Mouse (Mus musculus) hindbrain, embryonic 14.5 days (tissue): Measurements from ENCODE around the gene A930017K11Rik. TPM values are rescaled to one million over a fixed set of nuclear protein-coding genes. Genes with fewer than 3 reads are reported as not detected.

Experiments
- ATAC-seq: fragments of 200-750 bp; cut with Nextera tagmentation; 2 replicates; pipeline ENCODE4 v1.8.0; 2017; ENCODE audit warnings: moderate number of reproducible peaks, mild to moderate bottlenecking, moderate TSS enrichment, moderate library complexity; ENCODE audit not compliant: low FRiP score
- DNase-seq: peaks from one replicate; pipeline ENCODE4 v3.0.0-alpha.2; 2015; ENCODE audit warnings: low spot score
- H3K27ac ChIP-seq: fragments of 300-500 bp; sonication (generic); 2 replicates; pipeline ENCODE4 v1.5.1; 2014; ENCODE audit warnings: mild to moderate bottlenecking, moderate library complexity
- H3K27me3 ChIP-seq: fragments of 300-500 bp; sonication (generic); 2 replicates; pipeline ENCODE4 v1.6.1; 2014; ENCODE audit warnings: mild to moderate bottlenecking, low read length, mixed read lengths; ENCODE audit not compliant: control insufficient read depth, insufficient read depth
- H3K36me3 ChIP-seq: fragments of 300-500 bp; sonication (generic); replicated peaks from 2 replicates; pipeline ENCODE4 v1.6.1; 2014; ENCODE audit not compliant: control insufficient read depth, insufficient read depth
- H3K4me1 ChIP-seq: fragments of 300-500 bp; sonication (generic); replicated peaks from 2 replicates; pipeline ENCODE4 v1.6.1; 2014; ENCODE audit warnings: antibody characterized with exemption, low read length, mixed read lengths; ENCODE audit not compliant: control insufficient read depth, insufficient read depth
- H3K4me2 ChIP-seq: fragments of 300-500 bp; sonication (generic); replicated peaks from 2 replicates; pipeline ENCODE4 v1.6.1; 2014; ENCODE audit warnings: mild to moderate bottlenecking, moderate library complexity
- H3K4me3 ChIP-seq: fragments of 300-500 bp; sonication (generic); replicated peaks from 2 replicates; pipeline ENCODE4 v1.5.1; 2014; ENCODE audit warnings: mild to moderate bottlenecking, low read length
- H3K9ac ChIP-seq: fragments of 300-500 bp; sonication (generic); 2 replicates; pipeline ENCODE4 v1.6.1; 2014
- H3K9me3 ChIP-seq: fragments of 300-500 bp; sonication (generic); 2 replicates; pipeline ENCODE4 v1.6.1; 2016; ENCODE audit warnings: low read length; ENCODE audit not compliant: control insufficient read depth
- WGBS: fragments of 180-500 bp; shearing (Covaris S2); extraction: QIAGEN DNeasy Blood & Tissue Kit; methylation state at CpG from one replicate; pipeline ENCODE4 v1.1.7; 2014; 5-methylcytosine and 5-hydroxymethylcytosine counted together
- polyA plus RNA-seq: library from polyadenylated mRNA; unstranded; fragments of >200 nt; fragmentation: Nextera tagmentation; extraction: Ambion mirVana; gene quantifications from 2 replicates; pipeline ENCODE4 v1.2.1, GENCODE M21; 2014

The A930017K11Rik gene
- polyA plus RNA-seq, 1 experiment from 2014 or later: 0.44 TPM

- H3K36me3 ChIP-seq: no peaks in the 10 kb centered on the region
- peaks cover 20% of the 10 kb centered on the region for H3K4me1 ChIP-seq
- no peaks in the 10 kb centered on the region for H3K27me3 ChIP-seq
- no peak overlapping the region for H3K27ac ChIP-seq
- WGBS: 93% methylated on average over 3 of the region's 3 CpGs
- no peak overlapping the region for H3K9ac ChIP-seq
- H3K4me3 ChIP-seq: no peak overlapping the region
- H3K4me2 ChIP-seq: no peak overlapping the region; the same call in 1 of the 2 replicates
- H3K9me3 ChIP-seq: no peaks in the 10 kb centered on the region
- no peak for ATAC-seq
- DNase-seq: no peak
Observed at GRCm38 (mm10) chr17:25982913-25983312, 30.5 kb upstream of the A930017K11Rik start.

- Histone ChIP-seq H3K9me3 (no peaks in the 10 kb centered on the region), H3K4me3 (no peak overlapping the region), H3K27me3 (no peaks in the 10 kb centered on the region), H3K4me1 (peaks cover 20% of the 10 kb centered on the region), H3K9ac (no peak overlapping the region), H3K36me3 (no peaks in the 10 kb centered on the region), H3K4me2 (no peak overlapping the region), H3K27ac (no peak overlapping the region)
- ATAC-seq (no peak), DNase-seq (no peak)
- 88% methylated on average over 5 of the region's 5 CpGs for WGBS
Observed at GRCm38 (mm10) chr17:25980854-25981253, 28.5 kb upstream of the A930017K11Rik start.

- DNase-seq: no peak
- no peak for ATAC-seq
- H3K4me1 ChIP-seq: peaks cover 20% of the 10 kb centered on the region
- H3K27ac ChIP-seq: no peak overlapping the region
- H3K4me3 ChIP-seq: no peak overlapping the region
- H3K4me2 ChIP-seq: no peak overlapping the region
- 90% methylated on average over 5 of the region's 5 CpGs for WGBS
- H3K9me3 ChIP-seq: no peaks in the 10 kb centered on the region
- no peaks in the 10 kb centered on the region for H3K36me3 ChIP-seq
- no peak overlapping the region; the same call in 1 of the 2 replicates for H3K9ac ChIP-seq
- H3K27me3 ChIP-seq: no peaks in the 10 kb centered on the region
Observed at GRCm38 (mm10) chr17:25979829-25980738, 27.7 kb upstream of the A930017K11Rik start.

GRCm38 (mm10) chr17:25970954-25971707 is 18.8 kb upstream of the A930017K11Rik start:
- WGBS: 79% methylated on average over 4 of the region's 4 CpGs
- H3K36me3 ChIP-seq: no peaks in the 10 kb centered on the region
- no peak overlapping the region for H3K4me3 ChIP-seq
- H3K4me1 ChIP-seq: no peaks in the 10 kb centered on the region
- H3K27ac ChIP-seq: no peak overlapping the region
- H3K9me3 ChIP-seq: no peaks in the 10 kb centered on the region
- H3K4me2 ChIP-seq: no peak overlapping the region
- no peak for ATAC-seq
- H3K27me3 ChIP-seq: no peaks in the 10 kb centered on the region
- H3K9ac ChIP-seq: no peak overlapping the region
- DNase-seq: no peak

GRCm38 (mm10) chr17:25970448-25970847 is 18.1 kb upstream of the A930017K11Rik start:
- Histone ChIP-seq H3K9me3 (no peaks in the 10 kb centered on the region), H3K36me3 (no peaks in the 10 kb centered on the region), H3K9ac (no peak overlapping the region), H3K27me3 (no peaks in the 10 kb centered on the region), H3K4me2 (no peak overlapping the region), H3K4me3 (no peak overlapping the region), H3K4me1 (no peaks in the 10 kb centered on the region), H3K27ac (no peak overlapping the region)
- WGBS: 85% methylated on average over 9 of the region's 9 CpGs
- ATAC-seq (no peak), DNase-seq (no peak)

GRCm38 (mm10) chr17:25968176-25968575 is 15.8 kb upstream of the A930017K11Rik start:
- no peaks in the 10 kb centered on the region for H3K9me3 ChIP-seq
- ATAC-seq (no peak), DNase-seq (no peak)
- H3K36me3 ChIP-seq: peaks cover 13% of the 10 kb centered on the region
- no peak overlapping the region for H3K9ac ChIP-seq
- H3K4me2 ChIP-seq: no peak overlapping the region
- H3K4me1 ChIP-seq: no peaks in the 10 kb centered on the region
- no peak overlapping the region for H3K4me3 ChIP-seq
- no peak overlapping the region for H3K27ac ChIP-seq
- WGBS: 75% methylated on average over 1 of the region's 1 CpGs
- H3K27me3 ChIP-seq: no peaks in the 10 kb centered on the region

GRCm38 (mm10) chr17:25967652-25968051 is 15.3 kb upstream of the A930017K11Rik start:
- no peak overlapping the region for H3K9ac ChIP-seq
- ATAC-seq (no peak), DNase-seq (no peak)
- H3K4me3 ChIP-seq: no peak overlapping the region
- H3K9me3 ChIP-seq: no peaks in the 10 kb centered on the region
- H3K4me1 ChIP-seq: no peaks in the 10 kb centered on the region
- H3K4me2 ChIP-seq: no peak overlapping the region
- peaks cover 14% of the 10 kb centered on the region for H3K36me3 ChIP-seq
- no peaks in the 10 kb centered on the region for H3K27me3 ChIP-seq
- no peak overlapping the region for H3K27ac ChIP-seq
- WGBS: 68% methylated on average over 3 of the region's 3 CpGs

GRCm38 (mm10) chr17:25964271-25964670 is 11.9 kb upstream of the A930017K11Rik start:
- 90% methylated on average over 7 of the region's 7 CpGs for WGBS
- Histone ChIP-seq H3K4me2 (no peak overlapping the region), H3K4me3 (no peak overlapping the region), H3K4me1 (no peaks in the 10 kb centered on the region), H3K9ac (no peak overlapping the region), H3K9me3 (no peaks in the 10 kb centered on the region), H3K36me3 (peaks cover 31% of the 10 kb centered on the region), H3K27me3 (no peaks in the 10 kb centered on the region), H3K27ac (no peak overlapping the region)
- ATAC-seq: no peak
- no peak for DNase-seq

- H3K4me1 ChIP-seq: no peaks in the 10 kb centered on the region
- no peak for ATAC-seq
- peaks cover 40% of the 10 kb centered on the region for H3K36me3 ChIP-seq
- H3K9me3 ChIP-seq: no peaks in the 10 kb centered on the region
- 91% methylated on average over 7 of the region's 7 CpGs for WGBS
- no peak overlapping the region for H3K9ac ChIP-seq
- H3K27ac ChIP-seq: no peak overlapping the region
- H3K27me3 ChIP-seq: no peaks in the 10 kb centered on the region
- no peak overlapping the region for H3K4me3 ChIP-seq
- no peak overlapping the region for H3K4me2 ChIP-seq
- DNase-seq: no peak
Observed at GRCm38 (mm10) chr17:25962413-25962905, 10.1 kb upstream of the A930017K11Rik start.
